Mouse (Mus musculus): ENCODE measurements around the gene Rsrc2.

GRCm38 (mm10) chr5:123720328-123721311 is 28.6 kb downstream of the Rsrc2 start, which contains the start of gene Zcchc8:
- TF ChIP-seq HCFC1 (IDR thresholded peaks at IDR 0.05; ENCODE audit: borderline replicate concordance, insufficient read depth, low read length) (peak; percentile 100), ZNF384 (IDR thresholded peaks at IDR 0.05; ENCODE audit: low read depth, low read length) (peak; percentile 96)

Data from ES-E14 (cell line).